Mouse (Mus musculus) hindbrain, embryonic 12.5 days (tissue): ENCODE results near the gene Gm49366. TPM values are rescaled to one million over a fixed set of nuclear protein-coding genes. Genes with fewer than 3 reads are reported as not detected.
A peak's percentile ranks its signal among the peaks of the same experiment; 100 is the strongest.
"Not testable (repeated sequence)": the region's sequence is repeated elsewhere in the genome, so short reads cannot be mapped to it uniquely, and the experiment has no call there.

Experiments
- ATAC-seq: fragments of 200-750 bp; cut with Nextera tagmentation; 2 replicates; pipeline ENCODE4 v1.8.0; 2017; ENCODE audit warnings: moderate TSS enrichment; ENCODE audit not compliant: low FRiP score
- H3K27ac ChIP-seq: fragments of 300-500 bp; sonication (generic); 2 replicates; pipeline ENCODE4 v1.5.1; 2016; ENCODE audit warnings: mild to moderate bottlenecking
- H3K27me3 ChIP-seq: fragments of 300-500 bp; sonication (generic); 2 replicates; pipeline ENCODE4 v1.6.1; 2016; ENCODE audit warnings: mild to moderate bottlenecking
- H3K36me3 ChIP-seq: fragments of 300-500 bp; sonication (generic); 2 replicates; pipeline ENCODE4 v1.6.1; 2016; ENCODE audit warnings: mild to moderate bottlenecking
- H3K4me1 ChIP-seq: fragments of 300-500 bp; sonication (generic); 2 replicates; pipeline ENCODE4 v1.6.1; 2016
- H3K4me2 ChIP-seq: fragments of 300-500 bp; sonication (generic); replicated peaks from 2 replicates; pipeline ENCODE4 v1.6.1; 2016; ENCODE audit warnings: mild to moderate bottlenecking
- H3K4me3 ChIP-seq: fragments of 300-500 bp; sonication (generic); 2 replicates; pipeline ENCODE4 v1.5.1; 2016; ENCODE audit warnings: mild to moderate bottlenecking
- H3K9ac ChIP-seq: fragments of 300-500 bp; sonication (generic); 2 replicates; pipeline ENCODE4 v1.6.1; 2016; ENCODE audit warnings: mild to moderate bottlenecking, moderate library complexity
- H3K9me3 ChIP-seq: fragments of 300-500 bp; sonication (generic); replicated peaks from 2 replicates; pipeline ENCODE4 v1.6.1; 2016; ENCODE audit warnings: mild to moderate bottlenecking
- WGBS: fragments of 180-500 bp; shearing (Covaris S2); methylation state at CpG from one replicate; pipeline ENCODE4 v1.1.7; 2016; 5-methylcytosine and 5-hydroxymethylcytosine counted together
- polyA plus RNA-seq: library from polyadenylated mRNA; unstranded; fragments of >200 nt; fragmentation: Nextera tagmentation; extraction: Ambion mirVana; gene quantifications from 2 replicates; pipeline ENCODE4 v1.2.1, GENCODE M21; 2016

Gene Gm49366
- polyA plus RNA-seq: not detected in 2 replicates

- H3K36me3 ChIP-seq, H3K27me3 ChIP-seq, H3K27ac ChIP-seq, H3K4me1 ChIP-seq: not testable (repeated sequence)
- Histone ChIP-seq H3K9ac (peak within 1 kb of the TSS; percentile 59), H3K4me3 (peak within 1 kb of the TSS; percentile 42), H3K9me3 (peaks cover 12% of the 10 kb centered on the region), H3K4me2 (peak within 1 kb of the TSS; percentile 58)
- ATAC-seq: peak; percentile 46; the same call in 1 of the 2 replicates
- 6% methylated on average over 39 of the region's 39 CpGs for WGBS
These were observed at the start of gene Gm49366 for GRCm38 (mm10) chr12:84038691-84039111. Gene Gm49366 (plus strand): TSS chr12:84038935.

GRCm38 (mm10) chr12:83989378-83989777, 49.4 kb upstream of the Gm49366 start:
- Histone ChIP-seq H3K4me3 (no peak overlapping the region), H3K27ac (no peak overlapping the region), H3K4me2 (no peak overlapping the region), H3K27me3 (no peaks in the 10 kb centered on the region), H3K9me3 (no peaks in the 10 kb centered on the region), H3K4me1 (peaks cover 7% of the 10 kb centered on the region), H3K9ac (no peak overlapping the region), H3K36me3 (peaks cover 4% of the 10 kb centered on the region; the same call in 1 of the 2 replicates)
- no peak for ATAC-seq
- 95% methylated on average over 4 of the region's 4 CpGs for WGBS

DNA sequence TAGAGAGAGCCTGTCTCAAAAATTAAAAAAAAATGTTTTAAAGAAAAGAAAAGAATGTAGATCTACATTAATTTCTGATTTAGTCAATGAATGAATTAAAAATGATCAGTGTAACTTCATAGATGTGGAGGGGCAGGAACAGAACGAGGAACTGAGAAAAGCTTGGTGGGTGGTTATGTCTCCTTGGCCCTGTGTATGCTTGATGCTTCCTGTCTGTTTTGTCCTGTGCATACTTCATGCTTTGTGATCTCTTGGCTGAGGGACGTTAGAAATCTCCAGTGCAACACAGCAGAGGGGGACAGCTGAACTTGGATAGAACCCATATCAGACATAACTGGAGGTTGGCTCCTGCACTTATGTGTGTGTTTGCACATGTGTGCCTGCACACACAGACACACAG, 41.5 kb upstream of the Gm49366 start:
- 67% methylated on average over 2 of the region's 2 CpGs for WGBS
- H3K9me3 ChIP-seq: no peaks in the 10 kb centered on the region
- no peaks in the 10 kb centered on the region for H3K4me1 ChIP-seq
- no peak for ATAC-seq
- H3K4me2 ChIP-seq: no peak overlapping the region
- H3K4me3 ChIP-seq: no peak overlapping the region
- no peaks in the 10 kb centered on the region for H3K27me3 ChIP-seq
- peaks cover 4% of the 10 kb centered on the region; the same call in 1 of the 2 replicates for H3K36me3 ChIP-seq
- no peak overlapping the region for H3K27ac ChIP-seq
- no peak overlapping the region for H3K9ac ChIP-seq

DNA sequence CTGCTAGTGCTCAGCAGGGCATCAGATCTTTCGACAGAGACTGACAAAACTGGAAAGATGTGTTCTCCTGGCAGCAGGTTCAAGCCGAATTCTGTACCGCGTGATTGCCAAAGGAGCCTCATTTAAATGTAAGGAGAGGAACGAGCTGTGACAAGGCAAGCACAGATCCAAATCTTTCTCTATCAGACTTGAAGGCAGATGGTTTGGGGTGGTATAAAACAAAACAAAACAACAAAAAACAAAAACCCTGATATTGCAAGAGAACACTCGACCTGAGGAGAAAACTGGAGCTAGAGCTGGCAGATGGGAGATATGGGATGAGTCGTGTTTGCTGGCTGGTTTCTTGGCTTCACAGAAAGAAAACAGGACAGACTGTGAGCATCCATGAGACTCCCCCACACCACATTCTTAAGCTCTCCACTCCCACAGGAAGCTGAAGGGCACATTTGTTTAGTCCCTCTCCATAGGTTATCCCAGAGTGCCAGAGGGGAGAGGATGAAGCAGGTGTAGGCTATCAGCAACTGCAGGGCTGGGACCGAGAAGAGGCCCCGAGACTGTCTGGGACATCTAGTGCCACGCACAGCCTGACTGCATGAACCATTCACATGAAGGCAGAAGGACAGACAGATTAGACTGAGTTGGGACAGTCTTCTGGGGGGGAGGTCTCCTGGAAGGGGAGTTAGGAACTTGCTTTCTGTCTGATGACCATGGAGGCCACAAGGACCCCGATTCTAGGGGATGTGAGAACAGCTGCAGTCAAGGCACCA, 40.2 kb upstream of the Gm49366 start:
- 65% methylated on average over 11 of the region's 11 CpGs for WGBS
- no peak overlapping the region for H3K4me2 ChIP-seq

DNA sequence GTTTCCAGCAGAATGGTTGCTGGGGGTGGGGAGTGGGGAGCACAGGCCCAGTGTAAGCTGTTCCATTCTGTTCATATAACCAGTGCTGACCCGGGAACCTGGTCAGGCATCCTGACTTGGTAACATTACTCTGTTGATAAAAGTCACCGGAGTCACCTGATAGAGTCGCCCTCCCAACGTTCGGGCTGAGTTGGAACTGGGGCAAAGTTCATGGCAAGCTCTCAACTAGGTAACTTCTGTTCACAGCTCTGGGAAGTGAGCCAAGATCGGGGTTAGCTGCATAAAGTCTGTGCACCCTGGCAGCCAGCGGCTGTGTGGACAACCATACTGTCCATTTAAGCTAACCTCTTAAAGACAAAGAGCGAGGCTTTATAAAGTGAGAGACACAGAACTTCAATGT, 39.5 kb upstream of the Gm49366 start:
- not testable (repeated sequence) for ATAC-seq, H3K9me3 ChIP-seq, H3K36me3 ChIP-seq, H3K9ac ChIP-seq, H3K27me3 ChIP-seq, H3K27ac ChIP-seq, H3K4me2 ChIP-seq, H3K4me3 ChIP-seq, H3K4me1 ChIP-seq
- 82% methylated on average over 8 of the region's 8 CpGs for WGBS

More for the DNA sequence above, 40.2 kb upstream of the Gm49366 start:
- ATAC-seq: no peak
- Histone ChIP-seq H3K4me3 (no peak overlapping the region), H3K27me3 (no peaks in the 10 kb centered on the region), H3K27ac (no peak overlapping the region), H3K9ac (no peak overlapping the region), H3K36me3 (0 out of 2 replicates have a peak, but pooled peaks cover under 1% of the 10 kb centered on the region), H3K9me3 (no peaks in the 10 kb centered on the region), H3K4me1 (no peaks in the 10 kb centered on the region)

GRCm38 (mm10) chr12:84000418-84000817, 38.3 kb upstream of the Gm49366 start:
- no peak overlapping the region for H3K4me2 ChIP-seq
- H3K9me3 ChIP-seq: no peaks in the 10 kb centered on the region
- H3K27ac ChIP-seq: no peak overlapping the region
- no peaks in the 10 kb centered on the region for H3K4me1 ChIP-seq
- H3K27me3 ChIP-seq: no peaks in the 10 kb centered on the region
- no peak overlapping the region for H3K9ac ChIP-seq
- no peak for ATAC-seq
- H3K36me3 ChIP-seq: no peaks in the 10 kb centered on the region
- 81% methylated on average over 3 of the region's 3 CpGs for WGBS
- no peak overlapping the region for H3K4me3 ChIP-seq

GRCm38 (mm10) chr12:84003866-84004265, 34.9 kb upstream of the Gm49366 start:
- no peak overlapping the region for H3K27ac ChIP-seq

GRCm38 (mm10) chr12:84008251-84008650, 30.5 kb upstream of the Gm49366 start:
- ATAC-seq: no peak
- no peak overlapping the region for H3K4me3 ChIP-seq
- no peak overlapping the region for H3K4me2 ChIP-seq
- WGBS: 89% methylated on average over 12 of the region's 12 CpGs
- no peaks in the 10 kb centered on the region for H3K9me3 ChIP-seq
- no peak overlapping the region for H3K9ac ChIP-seq
- peaks cover 28% of the 10 kb centered on the region for H3K4me1 ChIP-seq
- peak overlapping the region; percentile 73; the same call in 1 of the 2 replicates for H3K27ac ChIP-seq
- H3K27me3 ChIP-seq: no peaks in the 10 kb centered on the region
- no peaks in the 10 kb centered on the region for H3K36me3 ChIP-seq

More at GRCm38 (mm10) chr12:84003866-84004265, 34.9 kb upstream of the Gm49366 start:
- ATAC-seq: no peak
- H3K4me1 ChIP-seq: peaks cover 2% of the 10 kb centered on the region; the same call in 1 of the 2 replicates
- H3K4me2 ChIP-seq: no peak overlapping the region
- H3K27me3 ChIP-seq: no peaks in the 10 kb centered on the region
- 78% methylated on average over 1 of the region's 1 CpGs for WGBS
- H3K9me3 ChIP-seq: no peaks in the 10 kb centered on the region
- no peak overlapping the region for H3K9ac ChIP-seq
- H3K4me3 ChIP-seq: no peak overlapping the region
- no peaks in the 10 kb centered on the region for H3K36me3 ChIP-seq

DNA sequence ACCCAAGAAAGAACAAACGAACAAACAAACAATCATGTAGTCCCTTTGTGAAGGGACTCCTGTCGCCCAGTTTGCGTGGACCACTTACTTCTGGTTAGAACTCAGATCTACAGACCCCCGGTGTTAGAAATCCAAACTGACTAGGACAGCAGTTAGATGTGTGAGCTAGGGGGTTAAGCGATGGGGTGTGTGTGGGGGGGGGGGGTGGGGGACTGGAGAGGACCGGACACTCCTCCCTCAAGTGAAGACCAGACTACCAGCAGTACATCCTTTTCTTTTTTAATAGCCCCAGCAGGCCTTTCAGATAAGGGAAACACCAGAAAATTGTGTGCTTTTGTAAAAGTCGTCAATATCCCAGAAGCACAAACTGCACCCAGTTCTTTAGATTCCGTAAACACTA, 30.0 kb upstream of the Gm49366 start:
- H3K4me3 ChIP-seq: peak overlapping the region; percentile 46; the same call in 1 of the 2 replicates
- peak overlapping the region; percentile 54 for H3K4me2 ChIP-seq
- H3K4me1 ChIP-seq: peaks cover 28% of the 10 kb centered on the region
- 53% methylated on average over 8 of the region's 8 CpGs for WGBS
- H3K36me3 ChIP-seq: no peaks in the 10 kb centered on the region
- H3K9ac ChIP-seq: no peak overlapping the region
- H3K9me3 ChIP-seq: no peaks in the 10 kb centered on the region
- H3K27me3 ChIP-seq: no peaks in the 10 kb centered on the region
- H3K27ac ChIP-seq: peak overlapping the region; percentile 73
- ATAC-seq: no peak

DNA sequence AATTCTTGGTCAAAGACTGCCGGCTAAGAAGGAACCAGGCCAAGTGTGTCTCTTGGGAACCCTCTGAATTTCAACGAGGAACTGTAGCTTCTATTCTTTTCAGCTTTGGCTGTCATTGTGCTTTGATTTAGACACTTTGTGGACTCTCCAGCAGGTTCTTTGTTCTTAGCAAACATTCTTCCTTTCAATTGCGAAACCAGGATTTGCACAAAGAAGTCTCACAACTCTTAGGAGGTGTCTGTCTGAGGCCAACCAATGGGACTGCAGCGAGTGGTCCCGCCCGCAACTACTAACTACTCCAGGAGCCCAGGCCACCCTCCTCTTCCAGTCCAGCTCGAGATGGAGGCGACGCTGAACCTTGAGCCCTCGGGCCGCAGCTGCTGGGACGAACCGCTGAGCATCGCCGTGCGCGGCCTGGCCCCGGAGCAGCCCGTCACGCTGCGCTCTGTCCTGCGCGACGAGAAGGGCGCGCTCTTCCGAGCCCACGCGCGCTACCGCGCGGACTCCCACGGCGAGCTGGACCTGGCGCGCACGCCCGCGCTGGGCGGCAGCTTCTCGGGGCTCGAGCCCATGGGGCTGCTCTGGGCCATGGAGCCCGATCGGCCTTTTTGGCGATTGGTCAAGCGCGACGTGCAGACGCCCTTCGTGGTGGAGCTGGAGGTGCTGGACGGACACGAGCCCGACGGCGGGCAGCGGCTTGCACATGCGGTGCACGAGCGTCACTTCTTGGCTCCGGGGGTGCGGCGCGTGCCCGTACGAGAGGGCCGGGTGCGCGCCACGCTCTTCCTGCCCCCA, 29.4 kb upstream of the Gm49366 start, which contains the start of gene Acot1:
Gene Acot1, plus strand, starts transcription at position 320 of the 795 bp plus-strand sequence.
- H3K4me3 ChIP-seq: peak within 1 kb of the TSS; percentile 46
- peak within 1 kb of the TSS; percentile 65 for H3K9ac ChIP-seq
- H3K27ac ChIP-seq: peak within 1 kb of the TSS; percentile 73
- not testable (repeated sequence) for H3K9me3 ChIP-seq, H3K36me3 ChIP-seq, H3K27me3 ChIP-seq
- ATAC-seq: peak; percentile 91
- peaks cover 28% of the 10 kb centered on the region for H3K4me1 ChIP-seq
- 2% methylated on average over 56 of the region's 70 CpGs for WGBS
- H3K4me2 ChIP-seq: peak within 1 kb of the TSS; percentile 54

GRCm38 (mm10) chr12:84010201-84010600, 28.5 kb upstream of the Gm49366 start:
- Histone ChIP-seq H3K9ac (peak overlapping the region; percentile 65; the same call in 1 of the 2 replicates), H3K4me3 (peak overlapping the region; percentile 46), H3K27ac (no peak overlapping the region), H3K4me1 (peaks cover 28% of the 10 kb centered on the region), H3K36me3 (peaks cover 2% of the 10 kb centered on the region; the same call in 1 of the 2 replicates), H3K4me2 (peak overlapping the region; percentile 54), H3K9me3 (no peaks in the 10 kb centered on the region), H3K27me3 (no peaks in the 10 kb centered on the region)
- WGBS: 79% methylated on average over 3 of the region's 3 CpGs
- ATAC-seq: no peak
